Mouse (Mus musculus): ENCODE results near the gene Rnase13. TPM values are rescaled to one million over a fixed set of nuclear protein-coding genes. Genes with fewer than 3 reads are reported as not detected.

Rnase13 gene
- polyA plus RNA-seq (2017; shearing (Covaris generic)): not detected

GRCm38 (mm10) chr14:51922571-51922865 is at the start of gene Rnase13:
TSS of gene Rnase13 (minus strand) at chr14:51922773.

GRCm38 (mm10) chr14:51918125-51918524 is 4.4 kb downstream of the Rnase13 start, which contains the start of gene Tppp2:
TSS of gene Tppp2 (plus strand) at chr14:51918425.

GRCm38 (mm10) chr14:51913960-51914762 is 8.4 kb downstream of the Rnase13 start, which contains the start of gene Ndrg2:
TSS of gene Ndrg2 (minus strand) at chr14:51914158.

GRCm38 (mm10) chr14:51892191-51892939 is 30.2 kb downstream of the Rnase13 start, which contains the start of gene Slc39a2:
TSS of gene Slc39a2 (plus strand) at chr14:51892889.

GRCm38 (mm10) chr14:51884598-51885331 is 37.8 kb downstream of the Rnase13 start, which contains the start of gene Mettl17:
TSS of gene Mettl17 (plus strand) at chr14:51884842.

Other genes with a start within 250 kb of the Rnase13 start
- not detected for gene Gm17079, start 227.3 kb downstream of the Rnase13 start, polyA plus RNA-seq (2017; shearing (Covaris generic))
- gene Gm5800, start 205.6 kb downstream of the Rnase13 start, polyA plus RNA-seq (2017; shearing (Covaris generic)): not detected
- gene Ang4, start 149.2 kb downstream of the Rnase13 start, polyA plus RNA-seq (2017; shearing (Covaris generic)): not detected
- gene AY358078, start 122.7 kb downstream of the Rnase13 start, polyA plus RNA-seq (2017; shearing (Covaris generic)): not detected
- gene Ear6, start 69.1 kb downstream of the Rnase13 start, polyA plus RNA-seq (2017; shearing (Covaris generic)): not detected
- gene Mettl17, start 37.9 kb downstream of the Rnase13 start, polyA plus RNA-seq (2017; shearing (Covaris generic)): 124 TPM
- gene Slc39a2, start 29.9 kb downstream of the Rnase13 start, polyA plus RNA-seq (2017; shearing (Covaris generic)): 0.50 TPM
- 50.3 TPM for gene Ndrg2, start 8.6 kb downstream of the Rnase13 start, polyA plus RNA-seq (2017; shearing (Covaris generic))
- not detected for gene Tppp2, start 4.3 kb downstream of the Rnase13 start, polyA plus RNA-seq (2017; shearing (Covaris generic))
- 1.3 TPM for gene Arhgef40, start 61.9 kb upstream of the Rnase13 start, polyA plus RNA-seq (2017; shearing (Covaris generic))
- gene Tmem253, start 92.9 kb upstream of the Rnase13 start, polyA plus RNA-seq (2017; shearing (Covaris generic)): not detected
- gene Zfp219, start 98.0 kb upstream of the Rnase13 start, polyA plus RNA-seq (2017; shearing (Covaris generic)): 4.4 TPM
- gene Olfr221, start 119.7 kb upstream of the Rnase13 start, polyA plus RNA-seq (2017; shearing (Covaris generic)): not detected
- gene Hnrnpc, start 181.3 kb upstream of the Rnase13 start, polyA plus RNA-seq (2017; shearing (Covaris generic)): 478 TPM
- 6.6 TPM for gene Rpgrip1, start 187.9 kb upstream of the Rnase13 start, polyA plus RNA-seq (2017; shearing (Covaris generic))

Measured in CD4-positive, CD25-positive, alpha-beta regulatory T cell, adult 9 weeks (primary cell).